Mouse (Mus musculus) erythroblast, embryonic 14.5 days (primary cell): Measurements from ENCODE around the gene Tsc22d1. TPM values are rescaled to one million over a fixed set of nuclear protein-coding genes. Genes with fewer than 3 reads are reported as not detected.

Source experiments
- H3K27me3 ChIP-seq: 2 replicates; pipeline ENCODE4 v1.6.1; 2012; ENCODE audit warnings: inconsistent platforms; ENCODE audit not compliant: control insufficient read depth
- H3K36me3 ChIP-seq: 2 replicates; pipeline ENCODE4 v1.6.1; 2012; ENCODE audit warnings: mild to moderate bottlenecking, inconsistent platforms; ENCODE audit not compliant: control insufficient read depth
- H3K4me1 ChIP-seq: 2 replicates; pipeline ENCODE4 v1.6.1; 2012; ENCODE audit warnings: inconsistent platforms; ENCODE audit not compliant: control insufficient read depth
- H3K4me3 ChIP-seq: replicated peaks from 2 replicates; pipeline ENCODE3; 2012; ENCODE audit warnings: moderate library complexity, mild to moderate bottlenecking, inconsistent platforms
- H3K9me3 ChIP-seq: 2 replicates; pipeline ENCODE4 v1.6.1; 2012; ENCODE audit warnings: low read length, inconsistent platforms, mixed read lengths; ENCODE audit not compliant: control insufficient read depth
- GATA1 ChIP-seq: IDR thresholded peaks from 2 replicates; pipeline ENCODE4 v1.6.1; 2012; ENCODE audit warnings: low read length, inconsistent platforms, mixed read lengths
- TAL1 ChIP-seq: IDR thresholded peaks from 3 replicates; pipeline ENCODE4 v1.6.1; 2012; ENCODE audit warnings: low read length, inconsistent platforms, mixed read lengths
- polyA plus RNA-seq: library from polyadenylated mRNA; stranded (reverse); fragments of >175 nt; gene quantifications from 2 replicates; pipeline ENCODE4 v1.2.3, GENCODE M21; 2012

Tsc22d1 gene
- polyA plus RNA-seq, 1 experiment = 20.4 TPM

DNA sequence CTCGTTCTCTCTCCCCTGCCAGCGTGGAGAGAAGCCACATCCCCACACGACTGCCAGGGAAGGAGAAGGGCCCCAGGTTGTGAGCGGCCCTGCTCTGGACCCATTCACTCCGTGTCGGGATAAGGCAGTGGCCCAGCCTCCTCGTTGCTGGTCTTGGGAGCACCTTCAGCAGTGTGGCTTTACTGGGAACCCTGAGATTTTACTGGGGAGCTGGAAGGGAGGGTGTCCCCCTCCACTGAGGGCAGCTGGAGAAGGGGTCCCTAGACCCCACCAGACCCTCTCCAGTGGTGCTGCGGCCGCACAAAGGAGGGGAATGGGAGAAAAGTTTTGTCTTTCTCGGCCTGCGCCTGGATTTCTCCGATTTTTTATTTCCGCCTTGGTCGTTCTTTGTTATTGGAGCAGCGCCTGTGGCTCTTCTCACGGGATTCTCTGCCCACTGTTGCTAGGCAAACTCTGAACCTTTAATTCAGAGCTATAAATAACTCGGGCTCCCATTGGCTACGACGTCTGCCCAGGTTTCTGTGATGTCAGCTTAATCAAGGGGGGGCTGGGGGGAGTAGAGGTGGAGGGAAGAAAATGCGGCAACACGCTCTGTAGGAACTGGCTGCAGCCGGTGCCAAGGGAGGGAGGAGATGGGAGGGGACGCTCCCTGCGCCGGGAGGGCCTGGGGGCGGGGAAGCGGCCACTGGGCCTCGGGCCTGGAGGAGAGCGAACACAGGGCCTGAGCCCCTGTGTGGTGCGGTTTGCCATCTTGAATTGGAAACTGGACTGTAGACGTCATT is 90.9 kb downstream of the Tsc22d1 start:
- Histone ChIP-seq H3K4me3 (peak overlapping the region; percentile 89), H3K9me3 (no peaks in the 10 kb centered on the region; the same call in 1 of the 2 replicates), H3K4me1 (peaks cover 36% of the 10 kb centered on the region), H3K36me3 (peaks cover 41% of the 10 kb centered on the region), H3K27me3 (no peaks in the 10 kb centered on the region)
- TF ChIP-seq GATA1 (no peak), TAL1 (no peak)

DNA sequence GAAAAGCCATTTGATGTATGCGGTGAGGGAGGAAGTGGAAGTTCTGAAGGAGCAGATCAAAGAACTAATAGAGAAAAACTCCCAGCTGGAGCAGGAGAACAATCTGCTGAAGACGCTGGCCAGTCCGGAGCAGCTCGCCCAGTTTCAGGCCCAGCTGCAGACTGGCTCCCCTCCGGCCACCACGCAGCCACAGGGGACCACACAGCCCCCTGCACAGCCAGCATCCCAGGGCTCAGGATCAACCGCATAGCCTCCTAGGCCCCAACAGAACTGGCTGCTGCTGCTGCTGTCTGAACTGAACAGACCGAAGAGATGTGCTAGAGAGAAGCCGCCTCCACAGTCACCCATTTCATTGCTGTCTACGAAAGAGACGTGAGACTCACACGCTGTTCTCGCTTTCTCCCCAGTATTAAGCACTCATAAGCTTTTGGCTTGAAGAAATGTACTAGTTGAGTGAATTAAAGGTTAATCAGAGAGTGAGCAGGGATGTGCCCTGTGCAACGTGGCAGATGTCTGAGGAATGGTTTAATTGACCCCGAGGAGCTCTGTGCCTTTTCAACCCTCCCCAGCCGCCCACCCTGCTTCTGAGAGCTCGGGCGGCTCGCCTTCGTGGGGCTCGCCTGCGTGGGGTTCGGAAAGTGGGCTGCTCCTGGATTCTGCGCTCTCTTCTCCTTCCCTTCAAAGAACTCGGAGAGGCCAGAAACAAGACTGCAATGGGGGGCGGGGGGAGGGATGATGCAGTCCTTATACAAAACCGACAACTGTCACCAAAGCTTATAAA is 91.9 kb downstream of the Tsc22d1 start:
- H3K4me3 ChIP-seq = peak overlapping the region; percentile 89
- peaks cover 36% of the 10 kb centered on the region for H3K4me1 ChIP-seq
- no peaks in the 10 kb centered on the region for H3K27me3 ChIP-seq
- H3K36me3 ChIP-seq = peaks cover 41% of the 10 kb centered on the region
- TF ChIP-seq TAL1 (no peak), GATA1 (no peak)
- no peaks in the 10 kb centered on the region; the same call in 1 of the 2 replicates for H3K9me3 ChIP-seq

- peaks cover 41% of the 10 kb centered on the region for H3K36me3 ChIP-seq
- no peaks in the 10 kb centered on the region for H3K27me3 ChIP-seq
- TF ChIP-seq TAL1 (no peak), GATA1 (no peak)
- H3K9me3 ChIP-seq = no peaks in the 10 kb centered on the region; the same call in 1 of the 2 replicates
- no peak overlapping the region for H3K4me3 ChIP-seq
- H3K4me1 ChIP-seq = peaks cover 36% of the 10 kb centered on the region
Measured at GRCm38 (mm10) chr14:76507357-76507756, 92.6 kb downstream of the Tsc22d1 start.

GRCm38 (mm10) chr14:76507804-76508500 is 93.2 kb downstream of the Tsc22d1 start:
- peaks cover 4% of the 10 kb centered on the region for H3K27me3 ChIP-seq
- no peak overlapping the region for H3K4me3 ChIP-seq
- H3K9me3 ChIP-seq = no peaks in the 10 kb centered on the region; the same call in 1 of the 2 replicates
- TF ChIP-seq GATA1 = no peak
- no peak for TF ChIP-seq TAL1
- peaks cover 41% of the 10 kb centered on the region for H3K36me3 ChIP-seq
- peaks cover 37% of the 10 kb centered on the region for H3K4me1 ChIP-seq

- H3K27me3 ChIP-seq = peaks cover 10% of the 10 kb centered on the region
- H3K9me3 ChIP-seq = no peaks in the 10 kb centered on the region; the same call in 1 of the 2 replicates
- no peak for TF ChIP-seq GATA1
- H3K36me3 ChIP-seq = peaks cover 41% of the 10 kb centered on the region
- peaks cover 38% of the 10 kb centered on the region for H3K4me1 ChIP-seq
- no peak overlapping the region for H3K4me3 ChIP-seq
Measured at GRCm38 (mm10) chr14:76508701-76509100, 93.9 kb downstream of the Tsc22d1 start.

GRCm38 (mm10) chr14:76511971-76512370 is 97.2 kb downstream of the Tsc22d1 start:
- Histone ChIP-seq H3K4me1 (peaks cover 45% of the 10 kb centered on the region), H3K27me3 (peaks cover 17% of the 10 kb centered on the region)
- TF ChIP-seq TAL1 (no peak), GATA1 (no peak)

DNA sequence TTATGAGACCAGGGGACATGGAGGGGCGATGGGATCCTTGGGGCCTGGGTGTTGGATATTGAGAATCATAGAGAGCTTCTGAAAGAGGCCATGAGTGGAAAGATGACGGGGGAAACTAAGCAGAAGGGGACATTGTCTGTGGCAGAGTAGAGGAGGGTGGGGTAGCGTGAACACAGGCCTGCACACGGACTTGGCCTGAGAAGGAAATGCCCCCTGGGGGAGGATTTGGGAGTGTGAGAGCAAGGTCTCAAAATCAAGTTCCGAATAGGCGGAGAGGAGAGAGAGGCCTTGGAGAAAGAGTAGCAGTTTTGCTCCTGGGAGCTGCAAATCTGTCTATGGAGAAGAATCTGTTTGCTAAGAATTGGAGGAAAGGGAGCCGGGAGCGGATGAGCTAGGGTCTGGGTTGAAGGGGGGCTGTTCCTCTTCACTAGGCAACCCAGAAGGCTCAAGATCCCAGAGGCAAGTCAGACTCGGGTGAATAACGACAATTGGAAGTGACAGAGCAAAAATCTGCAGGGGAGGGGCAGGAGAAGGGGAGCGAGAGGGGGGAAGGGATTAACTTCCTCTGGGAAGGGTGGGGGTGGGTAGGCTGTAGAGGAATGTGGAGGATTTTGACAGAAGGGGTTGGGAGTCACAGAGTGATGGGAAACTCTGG is 98.8 kb downstream of the Tsc22d1 start:
- H3K4me3 ChIP-seq = no peak overlapping the region
- peaks cover 47% of the 10 kb centered on the region for H3K4me1 ChIP-seq
- H3K9me3 ChIP-seq = no peaks in the 10 kb centered on the region; the same call in 1 of the 2 replicates
- peaks cover 8% of the 10 kb centered on the region for H3K36me3 ChIP-seq
- peaks cover 17% of the 10 kb centered on the region for H3K27me3 ChIP-seq
- TF ChIP-seq GATA1 (no peak), TAL1 (no peak)

More at GRCm38 (mm10) chr14:76511971-76512370, 97.2 kb downstream of the Tsc22d1 start:
- H3K4me3 ChIP-seq = no peak overlapping the region
- no peaks in the 10 kb centered on the region; the same call in 1 of the 2 replicates for H3K9me3 ChIP-seq
- peaks cover 22% of the 10 kb centered on the region for H3K36me3 ChIP-seq

DNA sequence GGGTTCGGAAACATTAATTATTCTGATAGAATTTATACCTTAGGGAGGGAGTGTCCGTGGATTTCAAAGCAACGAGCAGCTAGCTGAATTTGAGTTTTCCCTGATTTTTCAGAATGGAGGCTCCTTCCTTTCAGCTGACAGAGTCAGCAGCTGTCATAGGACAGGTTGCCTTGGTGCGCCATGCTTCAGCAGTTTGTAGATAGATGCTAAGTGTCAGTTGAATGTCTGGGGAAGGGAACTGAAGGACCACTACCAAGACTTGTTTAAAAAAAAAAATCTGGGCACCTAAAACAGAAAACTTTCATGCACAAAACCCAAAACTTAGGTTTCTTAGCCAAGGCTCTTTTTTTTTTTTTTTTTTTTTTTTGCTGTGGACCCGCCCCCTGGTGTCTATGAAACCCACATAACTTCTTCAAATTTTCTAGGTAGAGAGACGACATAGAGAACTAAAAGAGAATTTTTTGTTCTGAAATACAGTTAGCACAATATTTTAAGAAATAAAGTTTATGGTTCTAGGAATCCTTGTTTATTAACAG is 99.4 kb downstream of the Tsc22d1 start:
- TF ChIP-seq TAL1 (no peak), GATA1 (no peak)
- peaks cover 50% of the 10 kb centered on the region for H3K4me1 ChIP-seq
- peaks cover 3% of the 10 kb centered on the region for H3K36me3 ChIP-seq

More for the DNA sequence above, 99.4 kb downstream of the Tsc22d1 start:
- no peak overlapping the region for H3K4me3 ChIP-seq
- H3K9me3 ChIP-seq = no peaks in the 10 kb centered on the region; the same call in 1 of the 2 replicates
- H3K27me3 ChIP-seq = peaks cover 17% of the 10 kb centered on the region
